Mouse (Mus musculus) left cerebral cortex, adult 11 months (tissue): ENCODE measurements around the gene Mtmr2.
"Not testable (repeated sequence)": the region's sequence is repeated elsewhere in the genome, so short reads cannot be mapped to it uniquely, and the experiment has no call there.

ENCODE experiments used
- DNase-seq: peaks from one replicate; pipeline ENCODE4 v3.0.0; 2022; ENCODE audit warnings: low spot score

The Mtmr2 gene

DNA sequence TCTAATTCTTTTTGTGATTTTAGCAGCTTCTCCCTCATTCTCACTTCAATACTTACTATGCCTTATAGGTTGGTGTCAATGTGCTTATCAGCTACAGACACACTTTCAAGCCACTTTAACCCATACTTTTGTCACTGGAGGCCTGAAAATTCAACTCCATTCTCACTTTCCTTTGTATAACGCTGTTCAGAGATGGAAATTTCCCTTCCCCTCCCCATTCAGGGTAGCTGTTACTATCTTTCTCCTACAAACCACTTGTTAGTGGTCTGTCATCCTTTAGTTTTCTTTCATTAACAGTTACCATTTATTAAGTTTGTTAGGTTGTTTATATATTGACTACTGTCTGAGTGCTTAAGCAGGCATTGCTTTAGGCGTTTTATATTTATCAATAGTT lies at the start of gene Mtmr2:
Mtmr2 (plus strand) TSS at position 7 of the 394 bp plus-strand sequence.
- DNase-seq: no peak

DNA sequence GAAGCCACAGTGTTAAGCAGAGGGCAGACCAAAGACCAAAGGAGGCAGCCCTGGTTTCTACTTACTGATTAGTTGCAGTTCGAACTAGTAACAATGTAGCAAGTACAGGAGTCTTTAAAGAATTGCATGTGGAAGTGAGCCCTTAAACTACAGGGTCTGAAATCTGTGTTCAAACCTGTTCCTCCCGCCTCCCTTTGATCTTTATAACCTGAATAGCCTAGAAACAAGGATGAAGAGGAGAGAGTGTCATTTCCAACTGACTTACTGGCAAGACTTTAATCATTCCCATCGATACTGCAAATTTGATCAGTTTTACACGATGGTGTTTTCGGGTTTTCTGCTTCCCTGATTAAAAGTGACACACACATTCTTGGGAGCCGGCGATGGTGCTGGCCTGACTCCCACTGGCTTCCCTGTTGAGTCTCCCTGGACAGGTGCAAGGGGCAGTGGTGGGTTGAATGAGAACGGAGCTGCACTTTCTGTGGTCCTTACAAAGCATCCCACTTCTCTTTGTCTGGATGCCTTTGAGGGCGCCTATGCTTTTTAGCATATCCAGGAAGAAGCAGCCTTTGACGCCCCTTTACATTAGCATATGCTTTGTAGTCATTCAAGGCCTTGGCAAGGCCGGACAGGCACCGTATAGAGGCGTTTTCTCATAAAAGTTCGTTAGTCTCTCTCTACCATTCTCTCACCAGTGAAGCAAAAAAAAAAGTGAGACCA lies 49.0 kb upstream of the Mtmr2 start:
- DNase-seq: no peak

GRCm38 (mm10) chr9:13699781-13700116 lies 48.5 kb upstream of the Mtmr2 start:
- no peak for DNase-seq

GRCm38 (mm10) chr9:13701773-13702172 lies 46.4 kb upstream of the Mtmr2 start:
- DNase-seq: no peak

DNA sequence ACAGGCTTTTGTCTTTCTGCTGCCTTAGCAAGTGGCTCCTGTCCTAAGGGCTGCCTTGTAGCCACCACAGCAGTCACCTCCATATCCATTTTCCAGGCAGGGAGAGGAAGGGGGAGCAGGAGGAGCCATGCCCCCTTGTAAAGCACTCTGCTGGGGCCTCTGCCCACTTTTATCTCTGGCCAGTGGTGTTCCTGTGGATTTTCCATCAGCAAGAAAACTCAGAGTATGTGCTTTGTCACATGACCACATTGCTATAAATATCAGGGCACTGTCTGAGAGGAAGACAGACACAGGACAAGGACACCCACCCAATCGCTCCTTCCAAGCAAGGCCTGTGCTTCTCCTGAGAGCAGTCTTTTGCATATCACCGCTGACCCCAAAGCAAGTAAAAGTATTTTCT lies 45.1 kb upstream of the Mtmr2 start:
- DNase-seq: no peak

DNA sequence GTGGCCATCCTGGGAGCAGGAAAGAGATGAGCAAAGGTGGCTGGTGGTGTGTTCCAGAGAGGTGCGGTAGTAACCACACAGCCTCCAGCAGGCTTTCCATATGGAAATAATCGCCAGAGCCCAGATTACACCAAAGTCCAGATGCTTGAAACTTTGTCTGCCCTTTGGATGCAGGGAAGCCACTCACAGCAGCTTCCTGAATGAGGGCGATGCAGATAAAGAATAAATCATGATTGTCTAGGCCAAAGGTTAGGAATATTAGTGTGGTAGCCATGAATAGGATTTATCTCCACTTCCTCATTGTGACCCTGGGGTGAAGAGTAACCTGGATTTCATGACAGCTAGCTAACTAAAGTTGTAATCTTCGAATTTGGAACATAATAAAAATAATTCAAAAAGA lies 43.3 kb upstream of the Mtmr2 start:
- no peak for DNase-seq

DNA sequence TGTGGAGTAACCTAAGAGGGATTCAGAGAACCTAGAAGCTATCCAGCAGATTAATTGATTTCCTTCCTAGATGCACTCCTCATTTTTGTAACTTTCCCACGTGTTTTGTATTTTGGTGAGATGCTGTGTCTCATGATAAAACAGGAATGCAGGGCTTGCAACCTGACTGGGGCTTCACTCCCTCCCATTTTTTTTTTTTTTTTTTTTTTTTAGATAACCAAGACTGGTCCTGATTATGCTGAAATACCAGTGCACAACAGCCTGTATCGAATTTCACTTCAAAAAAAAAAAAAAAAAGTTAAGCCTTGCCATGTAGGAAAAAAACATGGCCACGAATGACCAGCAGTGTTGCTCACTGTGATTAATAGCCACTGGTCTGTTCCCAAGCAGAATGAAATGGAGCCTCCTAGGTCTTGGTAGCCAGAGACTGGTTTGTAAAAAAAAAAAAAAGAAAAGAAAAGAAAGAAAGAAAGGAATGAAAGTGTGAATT lies 41.1 kb upstream of the Mtmr2 start:
- no peak for DNase-seq

- no peak for DNase-seq
Observed at GRCm38 (mm10) chr9:13709436-13709835, 38.8 kb upstream of the Mtmr2 start.

DNA sequence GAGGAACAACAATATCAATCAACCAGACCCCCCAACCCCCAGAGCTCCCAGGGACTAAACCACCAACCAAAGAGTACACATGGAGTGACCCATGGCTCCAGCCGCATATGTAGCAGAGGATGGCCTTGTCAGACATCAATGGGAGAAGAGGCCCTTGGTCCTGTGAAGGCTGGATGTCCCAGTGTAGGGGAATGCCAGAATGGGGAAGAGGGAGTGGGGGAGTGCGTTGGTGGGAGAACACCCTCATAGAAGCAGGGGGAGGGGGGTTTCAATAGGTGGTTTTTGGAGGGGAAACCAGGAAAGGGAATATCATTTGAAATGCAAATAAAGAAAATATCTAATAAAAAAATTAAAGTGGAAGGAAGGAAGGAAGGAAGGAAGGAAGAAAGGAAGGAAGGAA lies 32.3 kb upstream of the Mtmr2 start:
- not testable (repeated sequence) for DNase-seq

DNA sequence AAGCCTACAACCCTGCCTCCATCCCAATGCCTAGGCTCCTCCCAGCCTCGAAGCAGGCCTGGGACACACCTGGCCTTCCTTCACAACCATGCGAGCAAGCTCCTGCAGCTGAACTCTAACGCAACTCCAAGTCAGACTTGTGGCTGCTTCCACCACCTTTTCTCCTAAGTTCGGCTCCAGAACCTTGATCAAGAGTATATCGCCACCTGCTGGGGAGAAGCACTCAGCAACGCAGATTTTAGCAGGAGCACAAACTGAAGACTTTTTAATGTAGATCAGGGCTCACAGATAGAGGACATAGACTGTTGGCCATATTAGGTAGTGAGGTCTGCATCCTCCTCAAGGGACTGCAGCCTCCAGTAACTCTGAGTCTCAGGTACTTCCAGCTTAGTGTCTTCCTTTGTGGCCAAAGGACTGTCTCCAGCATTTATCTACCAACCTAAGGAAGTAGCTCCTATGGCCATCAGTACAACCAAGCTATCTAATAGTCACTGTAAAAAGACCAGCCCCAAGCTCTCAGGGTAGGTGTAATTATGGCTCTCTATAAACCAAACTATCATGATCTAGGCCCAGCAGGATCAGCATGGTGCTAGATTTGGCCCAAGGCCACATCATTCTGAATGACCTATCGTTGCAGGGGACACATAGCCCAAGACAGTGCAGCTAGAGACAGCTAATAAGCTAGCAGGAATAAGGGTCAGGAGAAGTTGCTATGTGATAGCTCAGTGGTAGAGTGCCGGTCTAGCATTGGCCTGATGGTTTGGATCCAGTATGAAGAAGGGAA lies 31.7 kb upstream of the Mtmr2 start:
- DNase-seq: peak; percentile 45

- DNase-seq: peak; percentile 91
Observed at GRCm38 (mm10) chr9:13748798-13749674, 826 bp downstream of the Mtmr2 start.

DNA sequence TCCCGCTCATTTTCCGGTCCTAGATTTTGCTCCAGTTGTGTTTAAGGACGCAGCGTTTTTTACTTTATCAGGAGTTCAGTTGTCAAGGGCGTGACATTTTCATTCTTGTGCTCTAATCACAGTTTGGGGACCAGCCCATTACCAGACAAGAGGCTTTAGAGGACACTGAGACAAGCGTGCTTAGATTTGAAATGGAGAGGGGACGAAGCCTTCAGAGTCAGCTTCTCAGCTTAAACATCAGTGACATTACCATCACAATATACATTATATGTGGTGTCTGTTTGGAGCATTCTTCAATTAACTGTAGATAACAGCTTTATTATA lies 1.4 kb downstream of the Mtmr2 start:
- no peak for DNase-seq

DNA sequence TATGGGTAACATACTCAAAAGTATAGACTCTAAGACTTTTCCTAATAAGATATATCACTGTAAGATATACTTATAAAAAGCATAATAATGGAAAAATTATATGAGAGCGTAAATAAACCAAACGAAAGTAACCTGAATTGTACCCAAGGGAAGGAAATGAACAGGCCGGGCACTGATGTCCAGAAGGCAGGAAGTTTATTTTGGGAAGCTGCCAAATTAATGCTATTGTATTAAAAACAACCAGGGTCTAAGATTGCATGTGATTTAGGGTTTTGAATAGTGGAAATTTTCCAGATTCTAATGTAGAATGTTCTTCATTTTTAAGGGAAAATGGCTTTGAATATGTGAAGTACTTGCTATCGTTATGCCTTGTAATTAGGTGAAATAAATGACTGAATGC lies 4.3 kb downstream of the Mtmr2 start:
- no peak for DNase-seq

DNA sequence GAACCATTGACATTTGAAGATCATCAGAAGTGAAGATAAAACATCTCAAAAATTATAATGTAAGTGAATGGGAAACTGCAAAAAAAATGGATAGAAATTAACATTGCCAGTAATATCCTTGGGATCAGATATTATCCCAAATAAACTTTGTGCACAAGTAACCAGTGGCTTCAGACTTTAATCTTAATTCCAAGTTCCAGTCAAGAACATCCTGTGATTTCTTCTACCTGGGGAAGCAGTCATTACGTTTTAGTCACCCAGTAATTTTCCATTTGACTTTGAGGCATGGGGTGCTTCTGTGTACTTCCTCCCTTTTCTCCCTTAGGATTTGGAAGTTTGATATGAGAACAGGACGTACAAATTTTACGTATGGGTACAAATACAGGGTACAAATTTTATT lies 12.2 kb downstream of the Mtmr2 start:
- DNase-seq: no peak

- no peak for DNase-seq
Observed at GRCm38 (mm10) chr9:13765624-13766023, 17.4 kb downstream of the Mtmr2 start.

DNA sequence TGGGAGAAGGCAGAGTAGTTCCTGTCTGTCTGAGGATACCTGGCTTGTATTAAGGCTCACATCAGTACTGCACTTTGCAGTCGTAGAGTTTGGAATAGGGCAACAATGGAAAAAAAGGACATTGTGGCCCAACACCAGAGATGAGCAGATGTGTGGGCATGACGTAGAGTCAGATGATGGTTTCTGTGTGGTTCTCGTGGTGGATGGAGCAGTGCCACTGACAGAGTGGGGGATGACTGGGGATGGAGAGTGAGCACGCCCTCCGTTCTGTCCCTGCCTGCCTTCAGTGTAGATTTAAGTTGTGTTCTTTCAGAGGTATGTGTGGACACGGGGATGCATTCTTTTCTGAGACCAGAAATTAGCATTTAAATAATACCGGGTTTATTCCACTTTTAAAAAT lies 18.4 kb downstream of the Mtmr2 start:
- DNase-seq: peak; percentile 41

GRCm38 (mm10) chr9:13774732-13775131 lies 26.5 kb downstream of the Mtmr2 start:
- DNase-seq: no peak

- no peak for DNase-seq
Observed at GRCm38 (mm10) chr9:13781985-13782384, 33.8 kb downstream of the Mtmr2 start.

GRCm38 (mm10) chr9:13790864-13791263 lies 42.7 kb downstream of the Mtmr2 start:
- not testable (repeated sequence) for DNase-seq

- no peak for DNase-seq
Observed at GRCm38 (mm10) chr9:13794302-13794701, 46.1 kb downstream of the Mtmr2 start.

GRCm38 (mm10) chr9:13794756-13795155 lies 46.5 kb downstream of the Mtmr2 start:
- DNase-seq: no peak

GRCm38 (mm10) chr9:13804480-13804879 lies 56.3 kb downstream of the Mtmr2 start:
- DNase-seq: no peak

DNA sequence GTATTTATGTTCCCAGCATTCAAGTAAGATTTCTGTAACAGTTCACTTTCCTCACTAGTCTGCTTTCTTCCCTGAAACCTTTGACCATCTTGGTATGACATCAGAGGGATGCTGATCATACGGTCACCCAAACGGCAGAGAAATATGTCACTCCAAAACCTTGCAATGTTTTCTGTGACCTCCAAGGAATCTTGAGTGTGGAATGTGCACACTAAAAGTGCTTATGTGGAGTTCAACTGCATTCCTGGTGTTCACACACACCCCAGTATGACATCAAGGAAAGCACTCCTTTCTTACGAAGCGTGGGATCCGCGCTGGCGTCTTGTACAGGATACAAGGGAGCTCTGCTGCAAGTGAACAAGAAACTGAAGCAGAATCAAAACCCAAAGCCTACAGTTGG lies 58.6 kb downstream of the Mtmr2 start:
- DNase-seq: no peak
